Mouse (Mus musculus) liver, embryonic 16.5 days (tissue): ENCODE measurements around the gene Syne2. TPM values are rescaled to one million over a fixed set of nuclear protein-coding genes. Genes with fewer than 3 reads are reported as not detected.

Source experiments
- ATAC-seq: fragments of 200-750 bp; cut with Nextera tagmentation; 2 replicates; pipeline ENCODE4 v1.8.0; 2017; ENCODE audit warnings: low read depth, mild to moderate bottlenecking, moderate number of reproducible peaks, moderate library complexity
- H3K27ac ChIP-seq: fragments of 300-500 bp; sonication (generic); 2 replicates; pipeline ENCODE4 v1.5.1; 2014; ENCODE audit warnings: mild to moderate bottlenecking, low read length
- H3K27me3 ChIP-seq: fragments of 300-500 bp; sonication (generic); 2 replicates; pipeline ENCODE4 v1.6.1; 2014; ENCODE audit warnings: low read depth, low read length, mixed read lengths; ENCODE audit not compliant: control insufficient read depth, insufficient read depth
- H3K36me3 ChIP-seq: fragments of 300-500 bp; sonication (generic); 2 replicates; pipeline ENCODE4 v1.6.1; 2014; ENCODE audit warnings: mild to moderate bottlenecking; ENCODE audit not compliant: control insufficient read depth, insufficient read depth
- H3K4me1 ChIP-seq: fragments of 300-500 bp; sonication (generic); 2 replicates; pipeline ENCODE4 v1.6.1; 2014; ENCODE audit warnings: low read depth, low read length, mixed read lengths; ENCODE audit not compliant: control insufficient read depth
- H3K4me2 ChIP-seq: fragments of 300-500 bp; sonication (generic); 2 replicates; pipeline ENCODE4 v1.6.1; 2014; ENCODE audit warnings: low read depth, low read length, mixed read lengths
- H3K4me3 ChIP-seq: fragments of 300-500 bp; sonication (generic); 2 replicates; pipeline ENCODE4 v1.5.1; 2014; ENCODE audit warnings: low read depth, mild to moderate bottlenecking, low read length
- H3K9ac ChIP-seq: fragments of 300-500 bp; sonication (generic); 2 replicates; pipeline ENCODE4 v1.6.1; 2014; ENCODE audit warnings: low read depth, low read length
- H3K9me3 ChIP-seq: fragments of 300-500 bp; sonication (generic); replicated peaks from 2 replicates; pipeline ENCODE4 v1.6.1; 2016; ENCODE audit warnings: low read length; ENCODE audit not compliant: control insufficient read depth
- WGBS: fragments of 180-500 bp; shearing (Covaris S2); extraction: QIAGEN DNeasy Blood & Tissue Kit; methylation state at CpG from one replicate; pipeline ENCODE4 v1.1.7; 2014; ENCODE audit not compliant: insufficient replicate concordance; 5-methylcytosine and 5-hydroxymethylcytosine counted together
- polyA plus RNA-seq: library from polyadenylated mRNA; unstranded; fragments of >200 nt; fragmentation: Nextera tagmentation; extraction: Ambion mirVana; gene quantifications from 2 replicates; pipeline ENCODE4 v1.2.1, GENCODE M21; 2015

Gene Syne2
- polyA plus RNA-seq, 1 experiment from 2014 or later = 6.1 TPM

GRCm38 (mm10) chr12:75873546-75874235, 55.8 kb downstream of the Syne2 start:
- WGBS = 73% methylated on average over 9 of the region's 9 CpGs
- no peak for ATAC-seq
- no peaks in the 10 kb centered on the region for H3K27me3 ChIP-seq

GRCm38 (mm10) chr12:75874287-75874994, 56.5 kb downstream of the Syne2 start:
- no peaks in the 10 kb centered on the region for H3K9me3 ChIP-seq
- H3K27ac ChIP-seq = no peak overlapping the region
- H3K4me2 ChIP-seq = no peak overlapping the region
- no peaks in the 10 kb centered on the region for H3K36me3 ChIP-seq
- H3K27me3 ChIP-seq = no peaks in the 10 kb centered on the region
- ATAC-seq = no peak
- H3K4me1 ChIP-seq = no peaks in the 10 kb centered on the region
- H3K9ac ChIP-seq = no peak overlapping the region
- no peak overlapping the region for H3K4me3 ChIP-seq
- 53% methylated on average over 12 of the region's 12 CpGs for WGBS

More at GRCm38 (mm10) chr12:75873546-75874235, 55.8 kb downstream of the Syne2 start:
- Histone ChIP-seq H3K4me1 (no peaks in the 10 kb centered on the region), H3K36me3 (no peaks in the 10 kb centered on the region), H3K9me3 (no peaks in the 10 kb centered on the region), H3K4me3 (no peak overlapping the region), H3K9ac (no peak overlapping the region), H3K4me2 (no peak overlapping the region), H3K27ac (no peak overlapping the region)

- Histone ChIP-seq H3K36me3 (no peaks in the 10 kb centered on the region), H3K27ac (no peak overlapping the region), H3K4me1 (no peaks in the 10 kb centered on the region), H3K9ac (no peak overlapping the region), H3K4me3 (no peak overlapping the region), H3K4me2 (no peak overlapping the region), H3K9me3 (no peaks in the 10 kb centered on the region), H3K27me3 (no peaks in the 10 kb centered on the region)
- WGBS = 61% methylated on average over 12 of the region's 12 CpGs
- no peak for ATAC-seq
Observed at GRCm38 (mm10) chr12:75879636-75880317, 61.8 kb downstream of the Syne2 start.

DNA sequence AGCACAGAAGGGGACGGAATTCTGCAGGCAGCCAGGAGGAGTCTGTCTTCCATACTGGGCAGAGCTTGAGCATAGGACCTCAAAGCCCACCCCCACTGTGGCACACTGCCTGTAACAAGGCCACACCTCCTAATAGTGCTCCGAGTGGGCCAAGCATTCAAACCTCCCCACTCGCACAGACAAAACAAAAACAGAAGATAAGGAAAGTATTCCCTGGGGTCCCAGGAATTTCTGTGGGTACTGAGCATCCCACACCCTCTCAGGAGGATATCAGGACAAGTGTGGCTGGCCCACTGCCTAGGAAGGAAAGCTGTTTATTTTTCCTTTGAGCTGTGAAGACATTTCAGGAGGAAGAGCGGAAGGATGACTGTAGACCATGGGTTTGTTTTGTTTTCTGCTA, 63.6 kb downstream of the Syne2 start:
- H3K4me1 ChIP-seq = no peaks in the 10 kb centered on the region
- 50% methylated on average over 4 of the region's 4 CpGs for WGBS
- ATAC-seq = no peak

GRCm38 (mm10) chr12:75886161-75886560, 68.2 kb downstream of the Syne2 start:
- Histone ChIP-seq H3K4me3 (no peak overlapping the region), H3K27me3 (no peaks in the 10 kb centered on the region), H3K9me3 (no peaks in the 10 kb centered on the region), H3K36me3 (no peaks in the 10 kb centered on the region), H3K27ac (no peak overlapping the region), H3K4me2 (no peak overlapping the region), H3K9ac (no peak overlapping the region), H3K4me1 (no peaks in the 10 kb centered on the region)
- WGBS = 69% methylated on average over 7 of the region's 7 CpGs
- no peak for ATAC-seq

More for the DNA sequence above, 63.6 kb downstream of the Syne2 start:
- H3K27ac ChIP-seq = no peak overlapping the region
- H3K27me3 ChIP-seq = no peaks in the 10 kb centered on the region
- no peaks in the 10 kb centered on the region for H3K36me3 ChIP-seq
- H3K9ac ChIP-seq = no peak overlapping the region
- no peak overlapping the region for H3K4me3 ChIP-seq
- no peaks in the 10 kb centered on the region for H3K9me3 ChIP-seq
- no peak overlapping the region for H3K4me2 ChIP-seq

- no peaks in the 10 kb centered on the region for H3K27me3 ChIP-seq
- H3K4me1 ChIP-seq = no peaks in the 10 kb centered on the region
- WGBS = 45% methylated on average over 2 of the region's 2 CpGs
- H3K4me3 ChIP-seq = no peak overlapping the region
- H3K9me3 ChIP-seq = no peaks in the 10 kb centered on the region
- no peak overlapping the region for H3K4me2 ChIP-seq
- H3K36me3 ChIP-seq = no peaks in the 10 kb centered on the region
- H3K27ac ChIP-seq = no peak overlapping the region
- ATAC-seq = no peak
- H3K9ac ChIP-seq = no peak overlapping the region
Observed at GRCm38 (mm10) chr12:75886946-75887345, 69.0 kb downstream of the Syne2 start.

- Histone ChIP-seq H3K9ac (no peak overlapping the region), H3K27ac (no peak overlapping the region), H3K4me2 (no peak overlapping the region), H3K27me3 (no peaks in the 10 kb centered on the region), H3K4me3 (no peak overlapping the region), H3K9me3 (no peaks in the 10 kb centered on the region), H3K36me3 (no peaks in the 10 kb centered on the region), H3K4me1 (no peaks in the 10 kb centered on the region)
- 76% methylated on average over 12 of the region's 12 CpGs for WGBS
- no peak for ATAC-seq
Observed at GRCm38 (mm10) chr12:75888721-75889120, 70.8 kb downstream of the Syne2 start.

DNA sequence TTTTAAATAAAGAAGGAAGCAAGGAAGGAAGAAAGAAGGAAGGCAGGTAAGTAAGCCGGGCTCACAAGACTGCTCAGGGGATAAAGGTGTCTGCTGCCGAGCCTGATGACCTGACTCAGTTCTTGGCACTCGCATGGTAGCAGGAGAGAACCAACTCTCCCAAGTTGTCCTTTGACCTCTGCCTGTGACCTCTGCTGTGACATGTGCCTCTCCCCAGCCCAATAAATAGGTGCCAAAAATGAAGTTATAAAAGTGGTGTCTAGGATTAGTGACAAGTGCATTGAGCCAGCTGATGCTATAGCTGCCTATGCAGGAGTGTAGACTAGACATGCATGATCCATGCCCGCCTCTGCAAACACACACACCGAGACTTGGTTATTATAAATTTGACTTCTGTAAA, 73.3 kb downstream of the Syne2 start:
- Histone ChIP-seq H3K9me3 (no peaks in the 10 kb centered on the region), H3K27ac (no peak overlapping the region), H3K4me3 (no peak overlapping the region), H3K4me1 (no peaks in the 10 kb centered on the region), H3K9ac (no peak overlapping the region), H3K27me3 (no peaks in the 10 kb centered on the region), H3K36me3 (no peaks in the 10 kb centered on the region), H3K4me2 (no peak overlapping the region)
- WGBS = 64% methylated on average over 5 of the region's 5 CpGs
- ATAC-seq = no peak

GRCm38 (mm10) chr12:75893392-75893791, 75.5 kb downstream of the Syne2 start:
- H3K9me3 ChIP-seq = no peaks in the 10 kb centered on the region
- H3K4me3 ChIP-seq = no peak overlapping the region
- no peaks in the 10 kb centered on the region for H3K4me1 ChIP-seq
- no peaks in the 10 kb centered on the region for H3K27me3 ChIP-seq
- no peaks in the 10 kb centered on the region for H3K36me3 ChIP-seq
- no peak overlapping the region for H3K27ac ChIP-seq
- no peak overlapping the region for H3K9ac ChIP-seq
- H3K4me2 ChIP-seq = no peak overlapping the region
- no peak for ATAC-seq
- WGBS = 43% methylated on average over 5 of the region's 5 CpGs
